Mouse (Mus musculus): ENCODE measurements around the gene Mettl27.
A peak's percentile ranks its signal among the peaks of the same experiment; 100 is the strongest.

DNA sequence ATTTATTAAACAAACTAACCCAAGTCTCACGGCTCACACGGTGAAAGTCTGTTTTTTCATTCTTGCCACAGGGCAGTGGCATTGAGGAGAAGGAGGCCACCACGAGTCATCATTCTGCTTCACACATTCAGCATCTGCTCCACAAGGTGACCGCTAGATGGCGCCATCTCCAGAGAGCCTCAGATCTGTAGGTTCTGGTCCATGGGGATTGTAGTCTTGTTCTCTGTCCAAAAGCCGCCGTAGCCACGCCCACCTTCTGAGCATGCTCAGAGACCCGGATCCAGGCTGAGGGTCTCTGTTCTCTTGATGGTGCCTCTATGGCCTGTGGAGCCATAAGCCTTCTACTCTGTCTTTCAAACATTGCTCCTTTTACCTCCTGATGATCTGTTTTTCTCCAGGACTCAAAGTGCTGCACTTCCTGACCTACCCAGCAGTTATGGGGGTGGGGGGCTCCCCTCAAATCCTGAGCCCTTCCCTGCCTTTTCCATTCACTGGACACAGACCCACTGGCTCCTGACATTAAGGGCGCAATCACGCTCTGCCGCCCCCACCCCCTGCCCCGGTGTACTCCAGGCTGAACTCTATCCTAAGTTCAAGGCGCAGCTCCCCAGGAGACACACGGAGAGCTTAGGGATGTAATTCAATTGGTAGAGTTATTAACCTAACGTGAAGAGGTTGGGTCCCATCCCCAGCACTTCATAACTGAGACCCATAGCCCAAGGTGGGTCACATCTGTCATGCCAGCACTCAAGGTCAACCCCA, 13.9 kb upstream of the Mettl27 start:
- no peak for TF ChIP-seq POLR2A (IDR thresholded peaks at IDR 0.05; ENCODE audit: extremely low read depth, insufficient read depth, low read length)
- peak; percentile 80 for TF ChIP-seq CTCF (IDR thresholded peaks at IDR 0.05; ENCODE audit: low read depth, low read length)

All from liver, adult 2 months (tissue).